Mouse (Mus musculus): ENCODE results near the gene Slc38a8. TPM values are rescaled to one million over a fixed set of nuclear protein-coding genes. Genes with fewer than 3 reads are reported as not detected.

The Slc38a8 gene
- total RNA-seq (2017), result not detected in 2 replicates

- ATAC-seq (ENCODE audit: extremely low read depth, insufficient number of reproducible peaks, low FRiP score, poor library complexity, severe bottlenecking), result no peak
Measured at GRCm38 (mm10) chr8:119501598-119501997, at the start of gene Slc38a8. Gene Slc38a8 (minus strand): TSS chr8:119501698.

- ATAC-seq (ENCODE audit: extremely low read depth, insufficient number of reproducible peaks, low FRiP score, poor library complexity, severe bottlenecking), result no peak
Measured at GRCm38 (mm10) chr8:119548560-119549113, 47.1 kb upstream of the Slc38a8 start.

DNA sequence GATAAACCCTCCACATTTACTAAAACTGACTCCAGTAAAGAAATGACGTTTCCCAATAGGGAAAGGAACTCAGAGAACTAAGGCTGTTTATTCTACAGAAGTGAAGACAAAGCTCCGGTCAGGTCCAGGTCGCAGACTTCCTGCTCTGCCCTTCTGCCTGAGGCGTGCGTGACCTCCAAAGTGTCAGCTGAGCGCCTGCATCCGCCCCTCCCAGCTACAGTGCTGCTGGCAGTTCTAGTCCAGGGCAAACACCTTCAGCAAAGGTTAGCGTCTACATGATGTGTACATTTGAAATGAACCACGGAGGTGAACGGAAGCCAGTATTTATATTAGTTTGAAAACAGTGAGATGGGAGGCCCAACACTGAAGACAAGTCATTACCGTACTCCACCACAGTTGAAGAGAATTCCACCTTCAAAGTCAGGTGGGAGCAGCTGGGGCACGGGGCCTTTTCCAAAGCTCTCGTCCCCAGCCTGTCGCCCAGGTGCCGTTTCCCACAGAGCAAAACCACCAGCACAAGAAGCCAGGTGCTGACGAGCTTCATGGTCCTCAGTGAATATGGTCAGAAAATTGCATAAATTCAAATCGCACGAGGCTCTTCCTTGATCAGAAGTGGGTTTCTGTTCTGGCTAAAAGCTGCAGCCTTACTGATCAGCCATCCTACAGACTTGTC is 45.7 kb upstream of the Slc38a8 start:
- ATAC-seq (ENCODE audit: extremely low read depth, insufficient number of reproducible peaks, low FRiP score, poor library complexity, severe bottlenecking), result no peak

GRCm38 (mm10) chr8:119545791-119546190 is 44.3 kb upstream of the Slc38a8 start:
- no peak for ATAC-seq (ENCODE audit: extremely low read depth, insufficient number of reproducible peaks, low FRiP score, poor library complexity, severe bottlenecking)

- ATAC-seq (ENCODE audit: extremely low read depth, insufficient number of reproducible peaks, low FRiP score, poor library complexity, severe bottlenecking), result no peak
Measured at GRCm38 (mm10) chr8:119545180-119545579, 43.7 kb upstream of the Slc38a8 start.

DNA sequence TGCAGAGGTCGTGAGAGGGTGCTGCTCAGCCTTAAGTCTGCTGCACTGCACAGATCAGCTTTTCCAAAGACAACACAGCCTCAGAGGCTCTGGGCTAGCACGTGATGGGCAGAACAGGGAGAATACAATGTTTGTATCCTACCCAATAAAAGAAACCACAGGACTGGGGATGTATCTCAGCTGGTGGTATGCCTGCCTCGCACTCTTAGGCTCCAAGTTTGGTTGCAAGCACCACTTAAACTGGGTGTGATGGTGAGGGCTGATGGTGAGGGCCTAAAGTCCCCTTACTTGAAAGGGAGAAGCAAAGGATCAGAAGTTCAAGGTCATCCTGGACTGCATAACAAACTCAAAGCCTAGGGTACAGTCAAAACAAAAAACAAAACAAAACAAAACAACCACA is 43.1 kb upstream of the Slc38a8 start:
- ATAC-seq (ENCODE audit: extremely low read depth, insufficient number of reproducible peaks, low FRiP score, poor library complexity, severe bottlenecking), result no peak

- no peak for ATAC-seq (ENCODE audit: extremely low read depth, insufficient number of reproducible peaks, low FRiP score, poor library complexity, severe bottlenecking)
Measured at GRCm38 (mm10) chr8:119531973-119532372, 30.5 kb upstream of the Slc38a8 start.

- no peak for ATAC-seq (ENCODE audit: extremely low read depth, insufficient number of reproducible peaks, low FRiP score, poor library complexity, severe bottlenecking)
Measured at GRCm38 (mm10) chr8:119531397-119531796, 29.9 kb upstream of the Slc38a8 start.

GRCm38 (mm10) chr8:119530937-119531336 is 29.4 kb upstream of the Slc38a8 start:
- no peak for ATAC-seq (ENCODE audit: extremely low read depth, insufficient number of reproducible peaks, low FRiP score, poor library complexity, severe bottlenecking)

GRCm38 (mm10) chr8:119528762-119529161 is 27.3 kb upstream of the Slc38a8 start:
- ATAC-seq (ENCODE audit: extremely low read depth, insufficient number of reproducible peaks, low FRiP score, poor library complexity, severe bottlenecking), result no peak

- no peak for ATAC-seq (ENCODE audit: extremely low read depth, insufficient number of reproducible peaks, low FRiP score, poor library complexity, severe bottlenecking)
Measured at GRCm38 (mm10) chr8:119520102-119520501, 18.6 kb upstream of the Slc38a8 start.

DNA sequence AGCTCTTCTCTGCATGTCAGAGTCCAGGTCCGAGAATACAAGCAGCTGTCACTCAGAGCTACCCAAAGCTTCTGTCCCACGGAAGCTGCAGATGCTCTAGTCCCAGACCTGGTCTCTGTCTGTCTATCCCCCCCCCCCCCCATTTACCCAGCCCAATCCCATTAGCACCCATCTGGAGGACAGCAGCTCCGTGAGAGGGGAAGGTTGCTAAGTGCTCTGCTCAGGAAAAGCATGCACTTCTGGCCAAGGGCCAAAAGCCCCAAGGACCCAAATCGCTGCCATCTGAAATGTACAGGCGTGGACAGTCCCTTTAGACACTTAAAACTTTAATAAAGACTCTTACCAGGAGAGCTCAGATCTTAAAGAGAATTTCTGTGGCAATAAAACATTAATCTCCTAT is 15.2 kb upstream of the Slc38a8 start:
- no peak for ATAC-seq (ENCODE audit: extremely low read depth, insufficient number of reproducible peaks, low FRiP score, poor library complexity, severe bottlenecking)

GRCm38 (mm10) chr8:119515767-119516166 is 14.3 kb upstream of the Slc38a8 start:
- no peak for ATAC-seq (ENCODE audit: extremely low read depth, insufficient number of reproducible peaks, low FRiP score, poor library complexity, severe bottlenecking)

DNA sequence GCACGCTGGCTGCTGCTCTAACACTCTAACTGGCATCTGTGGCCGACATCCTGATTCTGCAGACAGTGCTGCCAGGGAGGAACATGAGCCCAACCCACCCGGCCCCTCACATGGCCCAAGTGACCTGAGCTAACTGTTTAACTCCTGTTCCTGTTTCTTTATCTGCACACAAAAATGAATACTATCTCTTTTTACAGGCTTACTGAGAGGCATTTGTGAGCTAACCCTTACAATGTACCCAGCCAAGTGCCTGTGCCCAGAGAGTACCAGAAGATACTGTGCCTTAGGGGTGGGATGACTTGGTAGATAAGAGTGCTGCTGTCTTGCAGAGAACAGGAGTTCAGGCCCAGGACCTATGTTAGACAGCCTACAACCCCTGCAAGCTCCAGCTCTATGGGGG is 13.4 kb upstream of the Slc38a8 start:
- no peak for ATAC-seq (ENCODE audit: extremely low read depth, insufficient number of reproducible peaks, low FRiP score, poor library complexity, severe bottlenecking)

- ATAC-seq (ENCODE audit: extremely low read depth, insufficient number of reproducible peaks, low FRiP score, poor library complexity, severe bottlenecking), result no peak
Measured at GRCm38 (mm10) chr8:119513405-119513804, 11.9 kb upstream of the Slc38a8 start.

DNA sequence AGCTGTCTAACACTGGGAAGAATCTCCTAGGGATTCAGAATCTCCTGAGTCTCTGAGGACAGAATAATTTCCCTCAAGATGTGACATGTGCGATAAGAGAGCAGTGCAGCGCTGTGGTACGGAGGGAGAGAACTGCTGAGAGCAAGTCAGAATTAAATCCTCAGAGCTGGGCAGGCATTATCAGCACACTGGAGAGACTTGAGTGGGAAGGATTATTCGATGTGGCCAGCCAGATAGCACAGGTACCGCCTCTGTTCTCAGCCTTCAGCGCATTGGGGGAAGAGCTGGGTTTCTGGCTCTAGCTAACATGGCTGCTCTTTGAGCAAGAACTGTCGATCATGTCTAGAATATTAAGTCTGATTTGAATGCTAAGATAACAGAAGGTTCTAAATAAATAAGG is 10.2 kb upstream of the Slc38a8 start:
- no peak for ATAC-seq (ENCODE audit: extremely low read depth, insufficient number of reproducible peaks, low FRiP score, poor library complexity, severe bottlenecking)

DNA sequence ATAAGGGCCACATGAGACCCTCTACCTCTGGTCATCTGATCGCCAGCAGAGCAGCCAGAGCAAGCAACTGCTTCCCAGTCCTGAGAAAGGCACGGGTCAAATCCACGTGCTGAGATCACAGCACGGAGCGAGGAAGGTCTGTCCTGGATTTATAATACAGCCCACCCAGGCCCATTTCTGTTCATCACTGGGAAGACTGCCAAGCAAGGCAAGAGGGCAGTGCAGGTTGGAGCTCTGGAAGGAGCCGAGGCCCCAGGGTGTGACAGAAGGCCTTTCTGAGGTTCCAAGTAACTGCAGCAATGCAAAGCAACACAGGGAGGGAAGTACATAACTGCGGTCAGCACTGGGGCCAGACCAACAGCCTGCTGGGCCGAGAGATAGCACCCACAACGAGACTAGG is 9.0 kb upstream of the Slc38a8 start:
- ATAC-seq (ENCODE audit: extremely low read depth, insufficient number of reproducible peaks, low FRiP score, poor library complexity, severe bottlenecking), result no peak

GRCm38 (mm10) chr8:119506106-119506505 is 4.6 kb upstream of the Slc38a8 start:
- no peak for ATAC-seq (ENCODE audit: extremely low read depth, insufficient number of reproducible peaks, low FRiP score, poor library complexity, severe bottlenecking)

DNA sequence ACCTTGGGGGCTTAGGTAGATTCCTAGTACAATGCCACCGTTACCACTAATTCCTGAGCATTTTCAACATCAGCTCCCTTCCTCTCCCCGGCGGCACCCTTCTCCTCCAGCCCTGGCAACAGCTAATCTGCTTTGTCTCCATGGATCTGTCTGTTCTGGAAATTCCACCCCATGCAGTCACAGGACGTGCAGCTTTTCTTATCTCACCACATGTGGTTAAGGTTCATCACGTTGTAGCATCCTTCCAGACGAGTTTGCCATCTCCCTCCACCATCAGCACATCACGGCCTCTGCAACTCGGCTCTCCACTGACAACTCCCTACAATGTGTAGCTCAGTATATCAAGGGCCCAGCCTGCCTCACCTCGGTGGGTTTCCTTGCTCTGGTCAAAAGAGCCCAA is 4.0 kb upstream of the Slc38a8 start:
- no peak for ATAC-seq (ENCODE audit: extremely low read depth, insufficient number of reproducible peaks, low FRiP score, poor library complexity, severe bottlenecking)

GRCm38 (mm10) chr8:119503191-119503767 is 1.8 kb upstream of the Slc38a8 start:
- no peak for ATAC-seq (ENCODE audit: extremely low read depth, insufficient number of reproducible peaks, low FRiP score, poor library complexity, severe bottlenecking)

GRCm38 (mm10) chr8:119502111-119502510 is 613 bp upstream of the Slc38a8 start:
- ATAC-seq (ENCODE audit: extremely low read depth, insufficient number of reproducible peaks, low FRiP score, poor library complexity, severe bottlenecking), result no peak

Data from neutrophil, adult 5-6 weeks (primary cell).